In the genomic region with DNA sequence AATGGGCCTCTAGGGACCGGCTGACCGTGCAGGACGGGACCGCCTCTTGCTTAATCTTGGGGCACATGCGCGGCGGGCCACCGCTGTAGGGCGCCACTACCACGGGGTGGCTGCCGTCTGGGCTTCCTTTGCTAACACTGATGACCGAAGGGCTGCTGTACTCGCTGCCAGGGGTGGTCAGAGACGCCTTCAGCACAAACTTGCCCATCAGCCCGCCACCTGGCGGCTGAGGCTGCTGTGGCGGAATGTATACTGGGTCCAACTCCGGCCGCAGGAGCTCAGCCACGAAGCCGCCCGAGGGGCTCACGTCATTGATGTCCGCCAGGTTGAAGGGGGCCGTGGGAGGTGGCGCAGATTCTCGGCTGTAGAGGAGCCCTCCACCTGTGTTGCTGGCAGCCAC, we compare ENCODE assay signal across 9 mouse cellular contexts. TPM values are rescaled to one million over a fixed set of nuclear protein-coding genes. Genes with fewer than 3 reads are reported as not detected.
DNase-seq lines count a peak whose midpoint lies in the region; ATAC-seq and TF ChIP-seq lines count a peak whose summit lies in the region.
"Had no signal": no experiment of that assay in that cellular context is flagged by ENCODE, and none has a peak within 500 bp of the region (broad histone marks: within the 10 kb centered on the region; RNA-seq: fewer than 3 reads in every experiment).

No protein-coding gene starts in this region.

- DNase-seq in 3134 (ENCODE audit: extremely low read depth, insufficient read length, low spot score) = peak; percentile 28
- peak; percentile 76 for DNase-seq in forebrain, embryonic 14.5 days (ENCODE audit: low spot score)
- peak; percentile 87 to 88 for DNase-seq in heart, postnatal 10 days
- peak; percentile 81 to 90 for DNase-seq in kidney, postnatal 36 days

- TF ChIP-seq POLR2A in bone marrow macrophage, adult 2 months (IDR thresholded peaks at IDR 0.05; ENCODE audit: borderline replicate concordance, low read depth, low read length) = no peak

- no peaks in the 10 kb centered on the region for H3K9me3 ChIP-seq in forebrain, embryonic 14.5 days (replicated peaks; ENCODE audit: control insufficient read depth, low read length)
- H3K9me3 ChIP-seq in liver, embryonic 16.5 days (replicated peaks; ENCODE audit: control insufficient read depth, low read length) = no peaks in the 10 kb centered on the region
- H3K9me3 ChIP-seq in neural tube, embryonic 12.5 days = no peaks in the 10 kb centered on the region
- no peaks in the 10 kb centered on the region for H3K9me3 ChIP-seq in stomach, embryonic 16.5 days (replicated peaks; ENCODE audit: control insufficient read depth, low read length)

- H3K27ac ChIP-seq in bone marrow macrophage, adult 2 months (ENCODE audit: insufficient read depth, low read depth, low read length) = no peak overlapping the region
- H3K27ac ChIP-seq in forebrain, embryonic 14.5 days (ENCODE audit: low read depth, low read length) = no peak overlapping the region
- no peak overlapping the region for H3K27ac ChIP-seq in liver, embryonic 16.5 days (ENCODE audit: low read length)
- H3K27ac ChIP-seq in neural tube, embryonic 12.5 days = no peak overlapping the region
- peak overlapping the region; percentile 88 for H3K27ac ChIP-seq in stomach, embryonic 16.5 days (ENCODE audit: low read length)

- peak; percentile 22; the same call in 1 of the 2 replicates for TF ChIP-seq CTCF in bone marrow macrophage, adult 2 months (IDR thresholded peaks at IDR 0.05; ENCODE audit: low read depth, low read length)

- H3K4me3 ChIP-seq in bone marrow macrophage, adult 2 months (ENCODE audit: insufficient read depth, low read length) = peak overlapping the region; percentile 64
- peak overlapping the region; percentile 56 for H3K4me3 ChIP-seq in forebrain, embryonic 14.5 days (ENCODE audit: low read depth, low read length)
- H3K4me3 ChIP-seq in liver, embryonic 16.5 days (ENCODE audit: low read depth, low read length) = peak overlapping the region; percentile 55
- H3K4me3 ChIP-seq in neural tube, embryonic 12.5 days = peak overlapping the region; percentile 59
- H3K4me3 ChIP-seq in stomach, embryonic 16.5 days (replicated peaks; ENCODE audit: low read length) = peak overlapping the region; percentile 82

- H3K9ac ChIP-seq in forebrain, embryonic 14.5 days (ENCODE audit: low read length) = peak overlapping the region; percentile 54
- H3K9ac ChIP-seq in liver, embryonic 16.5 days (ENCODE audit: low read depth, low read length) = no peak overlapping the region; the same call in 1 of the 2 replicates
- peak overlapping the region; percentile 51 for H3K9ac ChIP-seq in neural tube, embryonic 12.5 days
- peak overlapping the region; percentile 89 for H3K9ac ChIP-seq in stomach, embryonic 16.5 days (ENCODE audit: low read length)

- peak overlapping the region; percentile 94 for H3K4me2 ChIP-seq in forebrain, embryonic 14.5 days (ENCODE audit: low read length)
- peak overlapping the region; percentile 81 for H3K4me2 ChIP-seq in liver, embryonic 16.5 days (ENCODE audit: low read depth, low read length)
- peak overlapping the region; percentile 92 for H3K4me2 ChIP-seq in neural tube, embryonic 12.5 days (replicated peaks)
- peak overlapping the region; percentile 77 for H3K4me2 ChIP-seq in stomach, embryonic 16.5 days (ENCODE audit: low read depth, low read length)

- H3K4me1 ChIP-seq in bone marrow macrophage, adult 2 months (ENCODE audit: control insufficient read depth, insufficient read depth, low read length) = peaks cover 13% of the 10 kb centered on the region
- peaks cover 14% of the 10 kb centered on the region for H3K4me1 ChIP-seq in forebrain, embryonic 14.5 days (ENCODE audit: control insufficient read depth, insufficient read depth, low read length)
- H3K4me1 ChIP-seq in liver, embryonic 16.5 days (ENCODE audit: control insufficient read depth, low read depth, low read length) = peaks cover 12% of the 10 kb centered on the region
- H3K4me1 ChIP-seq in neural tube, embryonic 12.5 days = peaks cover 21% of the 10 kb centered on the region
- peaks cover 12% of the 10 kb centered on the region for H3K4me1 ChIP-seq in stomach, embryonic 16.5 days (ENCODE audit: control insufficient read depth, insufficient read depth, low read length)

- no peaks in the 10 kb centered on the region for H3K36me3 ChIP-seq in forebrain, embryonic 14.5 days (ENCODE audit: control insufficient read depth, insufficient read depth, low read length)
- no peaks in the 10 kb centered on the region for H3K36me3 ChIP-seq in liver, embryonic 16.5 days (ENCODE audit: control insufficient read depth, insufficient read depth)
- no peaks in the 10 kb centered on the region for H3K36me3 ChIP-seq in neural tube, embryonic 12.5 days
- H3K36me3 ChIP-seq in stomach, embryonic 16.5 days (ENCODE audit: control insufficient read depth, insufficient read depth, low read length) = no peaks in the 10 kb centered on the region

- intact Hi-C loops in heart, postnatal 10 days (cut with DNase I) = loop anchor here (5.0 kb wide), 3 partner anchors 472 to 692 kb away; no protein-coding TSS in a partner anchor

- WGBS in forebrain, embryonic 14.5 days = under 1% methylated on average over 27 of the region's 27 CpGs
- WGBS in liver, embryonic 16.5 days (ENCODE audit: insufficient replicate concordance) = under 1% methylated on average over 27 of the region's 27 CpGs
- WGBS in neural tube, embryonic 12.5 days = under 1% methylated on average over 27 of the region's 27 CpGs
- WGBS in stomach, embryonic 16.5 days = under 1% methylated on average over 27 of the region's 27 CpGs

- H3K27me3 ChIP-seq in forebrain, embryonic 14.5 days (replicated peaks; ENCODE audit: control insufficient read depth, insufficient read depth, low read length) = peaks cover 17% of the 10 kb centered on the region
- peaks cover 65% of the 10 kb centered on the region for H3K27me3 ChIP-seq in liver, embryonic 16.5 days (ENCODE audit: control insufficient read depth, insufficient read depth, low read depth, low read length)
- H3K27me3 ChIP-seq in neural tube, embryonic 12.5 days (replicated peaks) = peaks cover 30% of the 10 kb centered on the region
- no peaks in the 10 kb centered on the region for H3K27me3 ChIP-seq in stomach, embryonic 16.5 days (ENCODE audit: control insufficient read depth, insufficient read depth, low read length)

- 0 out of 2 replicates have a peak, but pooled peaks have one; percentile 13 for ATAC-seq in forebrain, embryonic 14.5 days
- ATAC-seq in liver, embryonic 16.5 days (ENCODE audit: low read depth) = 0 out of 2 replicates have a peak, but pooled peaks have one; percentile 2
- 0 out of 2 replicates have a peak, but pooled peaks have one; percentile 8 for ATAC-seq in neural tube, embryonic 12.5 days (ENCODE audit: low FRiP score, low read depth)
- ATAC-seq in stomach, embryonic 16.5 days (ENCODE audit: insufficient read depth, low FRiP score) = peak; percentile 9; the same call in 1 of the 2 replicates

RNA-seq across cellular contexts. Expression of a gene that starts 2.0 kb away (rescaled TPM):
- 9.7 and 10.3 TPM in 2 replicates for polyA plus RNA-seq in bone marrow macrophage, adult 2 months (2012; ENCODE audit: insufficient read depth, insufficient read length, missing spikeins)
- polyA plus RNA-seq in forebrain, embryonic 14.5 days (2014; fragmentation: Nextera tagmentation; extraction: Ambion mirVana) = 1.3 and 1.9 TPM in 2 replicates
- total RNA-seq in heart, postnatal 10 days (2021) = 10 to 100 TPM; 42.1 to 61.1 TPM
- 0.63 and 0.81 TPM in 2 replicates for polyA plus RNA-seq in liver, embryonic 16.5 days (2015; fragmentation: Nextera tagmentation; extraction: Ambion mirVana)
- 2.3 and 2.6 TPM in 2 replicates for polyA plus RNA-seq in neural tube, embryonic 12.5 days (2016; fragmentation: Nextera tagmentation; extraction: Ambion mirVana)
- 29.4 and 33.8 TPM in 2 replicates for polyA plus RNA-seq in stomach, embryonic 16.5 days (2015; fragmentation: Nextera tagmentation; extraction: Ambion mirVana)
- total RNA-seq: MEL had no signal

Comparison
In these comparisons a context has a peak if more than half of its experiments do, and no peak if none do; other contexts are left out.
1. DNase-seq: peak in every context shown above with its lines; median percentile 88 in heart, postnatal 10 days; 86 in kidney, postnatal 36 days; 76 in forebrain, embryonic 14.5 days; 28 in 3134.